Mouse (Mus musculus): ENCODE data around the gene Grk6.

DNA sequence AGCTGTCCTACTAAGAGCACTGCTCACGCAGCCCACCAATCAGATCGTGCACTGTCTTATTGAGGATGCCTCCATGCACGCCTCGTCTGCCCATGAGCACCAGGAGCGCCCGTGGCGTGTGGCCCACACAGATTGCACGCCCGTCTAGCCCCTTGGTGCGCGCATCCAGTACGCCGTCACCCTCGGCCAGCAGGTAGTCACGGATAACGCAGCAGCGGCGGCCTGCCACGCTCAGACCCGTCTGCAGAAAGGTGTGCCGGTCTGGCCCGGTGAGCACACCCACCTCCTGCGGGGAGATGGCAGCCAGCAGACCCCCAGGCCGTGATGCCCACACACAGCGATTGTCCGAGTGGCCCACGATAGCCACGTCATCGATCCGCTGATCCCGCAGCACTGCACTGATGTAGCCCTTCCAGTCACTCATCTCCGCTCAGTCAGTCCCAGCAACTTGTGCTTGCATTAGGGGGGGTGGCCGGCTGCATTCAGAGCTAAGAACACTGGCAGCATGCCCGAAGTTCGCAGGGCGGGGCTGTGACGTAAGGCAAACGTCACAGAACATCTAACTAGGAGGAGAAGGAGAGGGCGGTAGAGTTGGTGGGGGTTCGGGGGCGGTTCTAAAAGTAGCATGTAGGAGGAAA, 30.0 kb upstream of the Grk6 start, which contains the start of gene Pfn3:
- TF ChIP-seq POLR2A (IDR thresholded peaks at IDR 0.05; ENCODE audit: extremely low read depth, insufficient read depth, low read length) = no peak
- TF ChIP-seq CTCF (IDR thresholded peaks at IDR 0.05; ENCODE audit: low read depth, low read length) = no peak

Measured in liver, adult 2 months (tissue).